Mouse (Mus musculus): Measurements from ENCODE around the gene Ppp1r9b. TPM values are rescaled to one million over a fixed set of nuclear protein-coding genes. Genes with fewer than 3 reads are reported as not detected.
A peak's percentile ranks its signal among the peaks of the same experiment; 100 is the strongest.

Ppp1r9b gene
- polyA plus RNA-seq, 1 experiment = 129 TPM

- Histone ChIP-seq H3K27ac (ENCODE audit: insufficient read depth, low read depth, low read length) (no peak overlapping the region), H3K4me3 (ENCODE audit: insufficient read depth, low read depth, low read length) (no peak overlapping the region), H3K4me1 (ENCODE audit: control insufficient read depth, insufficient read depth, low read length) (peaks cover 15% of the 10 kb centered on the region)
- TF ChIP-seq CTCF (IDR thresholded peaks at IDR 0.05; ENCODE audit: insufficient read depth, low read depth, low read length) (no peak), POLR2A (IDR thresholded peaks at IDR 0.05; ENCODE audit: insufficient read depth, low read depth, low read length) (no peak)
- WGBS = 78% methylated on average over 10 of the region's 10 CpGs
Measured at GRCm38 (mm10) chr11:95022237-95022992, 31.6 kb downstream of the Ppp1r9b start.

GRCm38 (mm10) chr11:95023481-95023880 is 32.6 kb downstream of the Ppp1r9b start:
- 96% methylated on average over 9 of the region's 9 CpGs for WGBS
- no peak overlapping the region for H3K27ac ChIP-seq (ENCODE audit: insufficient read depth, low read depth, low read length)
- H3K4me1 ChIP-seq (ENCODE audit: control insufficient read depth, insufficient read depth, low read length) = peaks cover 24% of the 10 kb centered on the region
- TF ChIP-seq CTCF (IDR thresholded peaks at IDR 0.05; ENCODE audit: insufficient read depth, low read depth, low read length) (no peak), POLR2A (IDR thresholded peaks at IDR 0.05; ENCODE audit: insufficient read depth, low read depth, low read length) (no peak)
- H3K4me3 ChIP-seq (ENCODE audit: insufficient read depth, low read depth, low read length) = no peak overlapping the region

GRCm38 (mm10) chr11:95024439-95025184 is 33.8 kb downstream of the Ppp1r9b start:
- no peak overlapping the region for H3K4me3 ChIP-seq (ENCODE audit: insufficient read depth, low read depth, low read length)
- 36% methylated on average over 29 of the region's 29 CpGs for WGBS
- TF ChIP-seq CTCF (IDR thresholded peaks at IDR 0.05; ENCODE audit: insufficient read depth, low read depth, low read length) = no peak
- TF ChIP-seq POLR2A (IDR thresholded peaks at IDR 0.05; ENCODE audit: insufficient read depth, low read depth, low read length) = no peak
- peaks cover 30% of the 10 kb centered on the region for H3K4me1 ChIP-seq (ENCODE audit: control insufficient read depth, insufficient read depth, low read length)
- H3K27ac ChIP-seq (ENCODE audit: insufficient read depth, low read depth, low read length) = 0 out of 2 replicates have a peak overlapping the region, but pooled peaks have one; percentile 21

- TF ChIP-seq POLR2A (IDR thresholded peaks at IDR 0.05; ENCODE audit: insufficient read depth, low read depth, low read length) (no peak), CTCF (IDR thresholded peaks at IDR 0.05; ENCODE audit: insufficient read depth, low read depth, low read length) (no peak)
- 89% methylated on average over 11 of the region's 11 CpGs for WGBS
- no peak overlapping the region for H3K27ac ChIP-seq (ENCODE audit: insufficient read depth, low read depth, low read length)
- peaks cover 30% of the 10 kb centered on the region for H3K4me1 ChIP-seq (ENCODE audit: control insufficient read depth, insufficient read depth, low read length)
- H3K4me3 ChIP-seq (ENCODE audit: insufficient read depth, low read depth, low read length) = no peak overlapping the region
Measured at GRCm38 (mm10) chr11:95025227-95026012, 34.6 kb downstream of the Ppp1r9b start.

- TF ChIP-seq POLR2A (IDR thresholded peaks at IDR 0.05; ENCODE audit: insufficient read depth, low read depth, low read length) (no peak), CTCF (IDR thresholded peaks at IDR 0.05; ENCODE audit: insufficient read depth, low read depth, low read length) (no peak)
- no peak overlapping the region for H3K27ac ChIP-seq (ENCODE audit: insufficient read depth, low read depth, low read length)
- peaks cover 30% of the 10 kb centered on the region for H3K4me1 ChIP-seq (ENCODE audit: control insufficient read depth, insufficient read depth, low read length)
- 75% methylated on average over 6 of the region's 6 CpGs for WGBS
- H3K4me3 ChIP-seq (ENCODE audit: insufficient read depth, low read depth, low read length) = no peak overlapping the region
Measured at GRCm38 (mm10) chr11:95026090-95026542, 35.3 kb downstream of the Ppp1r9b start.

- peaks cover 33% of the 10 kb centered on the region for H3K4me1 ChIP-seq (ENCODE audit: control insufficient read depth, insufficient read depth, low read length)
- 83% methylated on average over 6 of the region's 6 CpGs for WGBS
- H3K27ac ChIP-seq (ENCODE audit: insufficient read depth, low read depth, low read length) = no peak overlapping the region
- no peak for TF ChIP-seq POLR2A (IDR thresholded peaks at IDR 0.05; ENCODE audit: insufficient read depth, low read depth, low read length)
- TF ChIP-seq CTCF (IDR thresholded peaks at IDR 0.05; ENCODE audit: insufficient read depth, low read depth, low read length) = no peak
- no peak overlapping the region for H3K4me3 ChIP-seq (ENCODE audit: insufficient read depth, low read depth, low read length)
Measured at GRCm38 (mm10) chr11:95026849-95027248, 36.0 kb downstream of the Ppp1r9b start.

GRCm38 (mm10) chr11:95027850-95028470 is 37.1 kb downstream of the Ppp1r9b start:
- H3K4me1 ChIP-seq (ENCODE audit: control insufficient read depth, insufficient read depth, low read length) = peaks cover 37% of the 10 kb centered on the region
- TF ChIP-seq CTCF (IDR thresholded peaks at IDR 0.05; ENCODE audit: insufficient read depth, low read depth, low read length) (no peak), POLR2A (IDR thresholded peaks at IDR 0.05; ENCODE audit: insufficient read depth, low read depth, low read length) (no peak)
- H3K4me3 ChIP-seq (ENCODE audit: insufficient read depth, low read depth, low read length) = no peak overlapping the region
- H3K27ac ChIP-seq (ENCODE audit: insufficient read depth, low read depth, low read length) = no peak overlapping the region
- 43% methylated on average over 13 of the region's 13 CpGs for WGBS

GRCm38 (mm10) chr11:95032945-95033344 is 42.1 kb downstream of the Ppp1r9b start:
- H3K4me3 ChIP-seq (ENCODE audit: insufficient read depth, low read depth, low read length) = no peak overlapping the region
- H3K4me1 ChIP-seq (ENCODE audit: control insufficient read depth, insufficient read depth, low read length) = peaks cover 61% of the 10 kb centered on the region
- WGBS = 39% methylated on average over 6 of the region's 6 CpGs
- no peak for TF ChIP-seq POLR2A (IDR thresholded peaks at IDR 0.05; ENCODE audit: insufficient read depth, low read depth, low read length)
- TF ChIP-seq CTCF (IDR thresholded peaks at IDR 0.05; ENCODE audit: insufficient read depth, low read depth, low read length) = no peak
- H3K27ac ChIP-seq (ENCODE audit: insufficient read depth, low read depth, low read length) = no peak overlapping the region
